Mouse (Mus musculus): ENCODE data around the gene Med31.

DNA sequence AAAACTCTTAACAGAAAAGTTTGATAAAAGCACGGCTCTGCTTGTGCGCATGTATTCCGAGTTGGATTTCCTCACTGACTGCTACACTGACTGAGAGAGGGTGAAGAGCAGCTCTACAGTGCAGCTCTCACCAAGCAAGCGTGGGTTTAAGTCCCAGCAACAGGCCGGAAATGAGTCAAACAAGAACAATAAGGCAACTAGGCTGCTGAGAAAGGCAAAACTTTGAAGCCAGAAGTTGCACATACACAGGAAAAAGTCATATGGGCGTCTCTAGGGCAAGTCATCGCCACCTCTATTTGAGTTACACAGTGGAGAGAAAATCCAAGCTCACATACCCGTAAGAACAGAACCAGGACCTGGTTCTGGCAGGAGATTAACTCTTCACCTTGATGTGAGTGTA is 18.9 kb downstream of the Med31 start:
- TF ChIP-seq EP300 (IDR thresholded peaks at IDR 0.05) (no peak), CTCF (IDR thresholded peaks at IDR 0.05) (no peak)
